Comparison of ENCODE assay signal across 21 mouse cellular contexts in the genomic region with DNA sequence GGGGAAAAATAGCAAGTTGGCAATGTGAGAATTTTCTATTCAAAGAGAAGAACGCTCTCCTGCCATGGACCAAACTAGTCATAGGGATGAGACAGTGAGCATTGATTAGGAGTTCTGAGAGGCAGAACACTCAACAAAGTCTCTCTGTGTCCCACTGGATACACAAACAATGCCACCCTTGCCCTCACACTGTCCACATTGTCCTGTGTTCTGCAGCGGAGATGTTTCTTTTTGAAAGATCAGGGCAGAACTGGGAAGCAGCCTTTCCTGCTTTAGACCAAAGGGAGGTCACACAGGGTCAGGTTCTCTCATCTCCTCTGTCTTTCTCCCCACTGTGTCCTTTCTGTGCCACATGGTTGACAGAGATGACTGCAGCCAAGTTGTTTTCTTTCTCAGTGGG. TPM values are rescaled to one million over a fixed set of nuclear protein-coding genes. Genes with fewer than 3 reads are reported as not detected.
DNase-seq lines count a peak whose midpoint lies in the region; ATAC-seq and TF ChIP-seq lines count a peak whose summit lies in the region.
"Had no signal": no experiment of that assay in that cellular context is flagged by ENCODE, and none has a peak within 500 bp of the region (broad histone marks: within the 10 kb centered on the region; RNA-seq: fewer than 3 reads in every experiment).

No protein-coding gene starts in this region.

- peak overlapping the region; percentile 63 for H3K27ac ChIP-seq in left cerebral cortex, adult 2 months
- H3K27ac ChIP-seq in cortical plate, adult 2 months (ENCODE audit: insufficient read depth, low read length): peak overlapping the region; percentile 91
- H3K27ac ChIP-seq: forebrain, embryonic 13.5 days; limb, embryonic 13.5 days; liver, embryonic 12.5 days; midbrain, embryonic 12.5 days; neural tube, embryonic 15.5 days; stomach, postnatal 0 days had no signal

- H3K4me3 ChIP-seq in left cerebral cortex, adult 2 months: no peak overlapping the region
- no peak overlapping the region for H3K4me3 ChIP-seq in cortical plate, adult 2 months (ENCODE audit: insufficient read depth, low read length)
- H3K4me3 ChIP-seq: forebrain, embryonic 13.5 days; limb, embryonic 13.5 days; liver, embryonic 12.5 days; midbrain, embryonic 12.5 days; neural tube, embryonic 15.5 days had no signal

- peak; percentile 85 for ATAC-seq in frontal cortex, adult (ENCODE audit: low TSS enrichment)
- ATAC-seq: activated CD4-positive, CD25-positive, alpha-beta regulatory T cell, adult 4 months; forebrain, embryonic 13.5 days; intestine, postnatal 0 days; liver, embryonic 12.5 days had no signal

- intact Hi-C loops in left cerebral cortex, adult 2 months (cut with DNase I): no loop called here

- no peak for TF ChIP-seq CTCF in left cerebral cortex, adult 2 months (IDR thresholded peaks at IDR 0.05)
- TF ChIP-seq CTCF in cortical plate, adult 2 months (IDR thresholded peaks at IDR 0.05; ENCODE audit: extremely low read depth, insufficient read depth, low read length): no peak

- H3K4me1 ChIP-seq in cortical plate, adult 2 months (ENCODE audit: control insufficient read depth, insufficient read depth, low read length): no peaks in the 10 kb centered on the region

- TF ChIP-seq POLR2A in cortical plate, adult 2 months (IDR thresholded peaks at IDR 0.05; ENCODE audit: extremely low read depth, insufficient read depth, low read length): no peak

- DNase-seq in frontal cortex, postnatal 36 days (ENCODE audit: low spot score in 2 of 2): no peak
- DNase-seq in left cerebral cortex, adult 2 months (ENCODE audit: extremely low spot score in 1 of 2, low spot score in 2 of 2): no peak
- no peak for DNase-seq in left cerebral cortex, adult 18-20 months (ENCODE audit: low spot score in 2 of 2)
- DNase-seq in layer of hippocampus, adult 9-10 months (ENCODE audit: low spot score): peak; percentile 40
- DNase-seq in c-Kit-positive CD71-positive TER-119-positive erythroid progenitor cells, embryonic 14.5 days (ENCODE audit: low spot score): no peak
- DNase-seq in adrenal gland, postnatal 25 days: no peak
- DNase-seq: adrenal gland, adult 8-10 months; kidney, postnatal 36 days; lung, adult 18-20 months; lung, postnatal 10 days; thymus, postnatal 14 days had no signal

RNA-seq across cellular contexts. Expression of a gene that starts 7.7 kb away (rescaled TPM):
- 10 to 100 TPM; 81.3 to 87.4 TPM for total RNA-seq in left cerebral cortex, adult 2 months (2021)
- total RNA-seq in left cerebral cortex, adult 18-20 months (2021): 10 to 100 TPM; 75.5 to 79.8 TPM
- polyA plus RNA-seq in cortical plate, adult 2 months (2012; rRNA removed): 87.2 and 91.9 TPM in 2 replicates
- 36.9 and 40.3 TPM in 2 replicates for total RNA-seq in adrenal gland, postnatal 25 days (2021)
